Mouse (Mus musculus): ENCODE data around the gene Plac9a.

GRCm38 (mm10) chr14:25841991-25842687 is 60.8 kb downstream of the Plac9a start, which contains the start of gene Anxa11:
- TF ChIP-seq POLR2A (IDR thresholded peaks at IDR 0.05; ENCODE audit: borderline replicate concordance, extremely low read depth, low read depth, low read length) (peak; percentile 95), CTCF (IDR thresholded peaks at IDR 0.05; ENCODE audit: insufficient read depth, low read length) (no peak)
